Mouse (Mus musculus) liver, adult 2 months (tissue): ENCODE data around the gene Orc3. TPM values are rescaled to one million over a fixed set of nuclear protein-coding genes. Genes with fewer than 3 reads are reported as not detected.

ENCODE experiments used
- DNase-seq: peaks from one replicate; pipeline ENCODE4 v3.0.0-alpha.2; 2011; ENCODE audit warnings: low read depth, low spot score; ENCODE audit errors: extremely low read depth
- H3K27ac ChIP-seq: fragments of 200-500 bp; replicated peaks from 2 replicates; pipeline ENCODE4 v1.5.1; 2012; ENCODE audit warnings: low read depth, mild to moderate bottlenecking, control low read depth, inconsistent platforms, low read length; ENCODE audit not compliant: insufficient read depth
- H3K27me3 ChIP-seq: fragments of 200-500 bp; 2 replicates; pipeline ENCODE4 v1.6.1; 2012; ENCODE audit warnings: mild to moderate bottlenecking, moderate library complexity, low read length, inconsistent platforms; ENCODE audit not compliant: control insufficient read depth, insufficient read depth
- H3K36me3 ChIP-seq: fragments of 200-500 bp; 2 replicates; pipeline ENCODE4 v1.6.1; 2012; ENCODE audit warnings: low read length, inconsistent platforms; ENCODE audit not compliant: control insufficient read depth, insufficient read depth
- H3K4me1 ChIP-seq: fragments of 200-500 bp; 2 replicates; pipeline ENCODE4 v1.6.1; 2011; ENCODE audit warnings: low read length; ENCODE audit not compliant: control insufficient read depth, insufficient read depth
- H3K4me3 ChIP-seq: fragments of 200-500 bp; 2 replicates; pipeline ENCODE4 v1.5.1; 2011; ENCODE audit warnings: low read depth, mild to moderate bottlenecking, control low read depth, low read length, moderate library complexity; ENCODE audit not compliant: insufficient read depth
- H3K79me2 ChIP-seq: fragments of 200-500 bp; 2 replicates; pipeline ENCODE4 v1.6.1; 2012; ENCODE audit warnings: inconsistent platforms, mild to moderate bottlenecking, low read length, moderate library complexity; ENCODE audit not compliant: control insufficient read depth, insufficient read depth
- H3K9ac ChIP-seq: fragments of 200-500 bp; 2 replicates; pipeline ENCODE4 v1.6.1; 2012; ENCODE audit warnings: low read depth, mild to moderate bottlenecking, control low read depth, inconsistent platforms, low read length
- CTCF ChIP-seq: fragments of 200-500 bp; IDR thresholded peaks from 2 replicates; pipeline ENCODE4 v1.5.1; 2011; ENCODE audit warnings: low read depth, low read length, control low read depth
- POLR2A ChIP-seq: fragments of 200-500 bp; IDR thresholded peaks from 2 replicates; pipeline ENCODE4 v1.6.1; 2011; ENCODE audit warnings: low read length, control low read depth; ENCODE audit not compliant: insufficient read depth; ENCODE audit errors: extremely low read depth
- WGBS: fragments of 180-500 bp; shearing (Covaris S2); methylation state at CpG from one replicate; pipeline ENCODE4 v1.1.7; 2018; 5-methylcytosine and 5-hydroxymethylcytosine counted together
- polyA plus RNA-seq: library from polyadenylated mRNA; depleted of rRNA; stranded (reverse); fragments of >200 nt; gene quantifications from 2 replicates; pipeline ENCODE4 v1.2.3, GENCODE M21; 2012
- total RNA-seq: library from RNA; depleted of rRNA; stranded (reverse); fragments of >200 nt; gene quantifications from 2 replicates; pipeline ENCODE4 v1.2.3, GENCODE M21; 2014

The Orc3 gene
- total and polyA plus RNA-seq, 2 experiments, result 11.2 to 35.9 TPM

DNA sequence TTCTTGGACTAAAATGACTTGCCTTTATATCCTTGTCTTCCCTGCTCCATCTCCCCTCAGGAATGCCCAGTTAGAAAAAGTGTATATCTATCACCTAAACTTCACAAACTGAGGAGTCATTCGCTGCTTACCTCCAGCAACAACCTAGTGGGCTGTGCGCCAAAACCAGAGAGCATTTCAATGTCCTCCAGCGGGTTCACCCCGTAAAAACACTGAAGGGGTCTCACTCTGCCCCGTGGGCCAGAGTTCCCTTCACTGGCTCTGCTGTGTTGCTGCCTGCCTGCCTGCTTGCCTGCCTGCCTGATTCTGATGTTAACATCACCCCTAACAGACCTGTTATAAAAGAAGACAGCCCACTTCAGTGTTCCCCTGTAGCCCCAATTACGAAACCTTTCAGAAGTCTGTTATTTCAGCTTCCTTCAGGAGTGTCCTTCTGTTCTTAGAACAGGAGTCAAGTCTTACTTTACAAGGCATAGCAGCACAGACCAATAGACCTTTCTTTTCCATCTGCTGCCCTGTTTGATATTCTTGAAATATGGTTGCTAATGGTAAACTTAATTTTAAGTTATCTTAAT lies 1.1 kb downstream of the Orc3 start:
- 19% methylated on average over 6 of the region's 6 CpGs for WGBS

DNA sequence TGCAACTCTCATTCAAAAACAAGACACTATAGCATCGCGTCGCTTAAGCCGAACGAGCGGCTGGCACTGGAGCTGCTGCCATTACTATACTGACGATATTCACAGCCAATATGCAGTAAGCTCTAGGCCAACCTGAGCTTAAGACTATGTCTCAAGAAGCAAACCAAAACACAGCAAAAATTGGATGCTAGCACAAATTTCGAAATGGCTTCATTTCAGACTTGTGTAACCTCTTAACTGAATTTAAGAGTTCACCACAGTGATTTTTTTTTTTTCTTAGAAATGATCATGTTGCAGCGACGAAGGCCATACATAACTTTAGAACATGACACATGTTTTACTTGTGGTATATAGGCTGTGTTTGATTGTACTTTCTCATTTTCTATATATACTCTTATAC lies 8.1 kb downstream of the Orc3 start:
- no peak for TF ChIP-seq CTCF
- TF ChIP-seq POLR2A, result no peak

More for the DNA sequence above, 1.1 kb downstream of the Orc3 start:
- Histone ChIP-seq H3K4me3 (peak overlapping the region; percentile 75; the same call in 1 of the 2 replicates), H3K79me2 (no peaks in the 10 kb centered on the region; the same call in 1 of the 2 replicates), H3K27ac (peak overlapping the region; percentile 38; the same call in 1 of the 2 replicates), H3K9ac (peak overlapping the region; percentile 35), H3K27me3 (no peaks in the 10 kb centered on the region), H3K36me3 (peaks cover 5% of the 10 kb centered on the region), H3K4me1 (peaks cover 7% of the 10 kb centered on the region)
- DNase-seq, result peak; percentile 40
- TF ChIP-seq POLR2A (no peak), CTCF (no peak)

DNA sequence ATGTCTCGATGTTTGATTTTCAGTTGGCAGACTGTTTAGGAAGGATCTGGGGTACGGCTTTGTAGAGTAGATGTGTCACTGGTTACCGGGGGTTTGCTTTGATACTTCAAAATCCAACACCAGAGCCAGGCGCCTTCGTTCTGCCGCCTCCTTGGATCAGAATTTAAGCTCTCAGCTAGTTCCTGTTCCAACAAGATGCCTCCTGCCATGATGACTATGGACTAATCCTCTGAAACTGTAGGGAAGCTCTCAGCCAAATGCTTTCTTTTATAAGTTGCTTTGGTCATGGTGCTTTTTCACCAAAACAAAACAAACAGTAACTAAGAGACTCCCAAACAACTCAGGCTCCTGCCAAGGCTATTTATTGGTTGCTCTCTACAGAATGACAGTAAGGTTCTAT lies 11.6 kb downstream of the Orc3 start:
- 99% methylated on average over 6 of the region's 6 CpGs for WGBS
- Histone ChIP-seq H3K4me3 (no peak overlapping the region), H3K27me3 (no peaks in the 10 kb centered on the region), H3K79me2 (no peaks in the 10 kb centered on the region), H3K4me1 (no peaks in the 10 kb centered on the region), H3K36me3 (peaks cover 48% of the 10 kb centered on the region), H3K9ac (no peak overlapping the region), H3K27ac (no peak overlapping the region)
- no peak for TF ChIP-seq CTCF
- no peak for TF ChIP-seq POLR2A
- no peak for DNase-seq

More for the DNA sequence above, 8.1 kb downstream of the Orc3 start:
- Histone ChIP-seq H3K27ac (no peak overlapping the region), H3K9ac (no peak overlapping the region), H3K27me3 (no peaks in the 10 kb centered on the region), H3K36me3 (peaks cover 34% of the 10 kb centered on the region), H3K79me2 (no peaks in the 10 kb centered on the region), H3K4me3 (no peak overlapping the region), H3K4me1 (no peaks in the 10 kb centered on the region)
- DNase-seq, result no peak
- 93% methylated on average over 10 of the region's 10 CpGs for WGBS

DNA sequence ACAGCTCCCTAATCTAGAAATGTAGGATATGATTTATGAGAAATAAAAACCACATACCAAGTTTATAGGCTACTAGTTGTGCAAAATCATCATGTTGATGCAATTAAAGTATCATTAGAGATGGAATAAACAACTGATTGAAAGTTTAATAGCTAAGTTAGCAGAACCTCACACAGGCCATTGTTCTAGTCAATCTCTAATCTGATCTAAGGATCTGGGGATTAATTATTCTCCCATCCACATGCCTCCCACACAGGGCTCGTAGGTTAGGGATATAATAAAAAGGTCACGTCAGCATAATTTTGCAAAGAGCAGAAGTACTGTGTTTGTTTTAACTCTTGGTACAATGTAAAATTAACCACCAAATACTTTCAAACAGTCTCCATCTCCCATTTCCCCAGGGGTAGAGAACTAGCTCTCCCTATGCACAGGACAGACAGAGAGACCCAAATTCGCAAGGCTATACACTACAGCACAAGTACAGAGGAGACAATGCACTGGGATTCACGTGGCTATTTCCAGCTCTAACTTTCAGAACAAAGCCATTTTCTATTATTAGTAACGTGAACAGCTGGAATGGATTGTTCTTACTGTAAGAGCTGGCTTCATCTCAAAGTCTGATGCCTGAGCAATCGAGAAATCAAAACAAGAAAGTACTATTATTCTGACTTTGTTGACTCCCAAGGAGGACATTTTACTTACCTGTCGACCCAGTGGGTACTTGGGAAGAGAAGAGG lies 29.7 kb downstream of the Orc3 start:
- Histone ChIP-seq H3K27me3 (no peaks in the 10 kb centered on the region), H3K27ac (no peak overlapping the region), H3K4me1 (no peaks in the 10 kb centered on the region), H3K4me3 (no peak overlapping the region), H3K79me2 (no peaks in the 10 kb centered on the region), H3K9ac (no peak overlapping the region), H3K36me3 (peaks cover 30% of the 10 kb centered on the region)
- TF ChIP-seq CTCF, result no peak
- 79% methylated on average over 7 of the region's 7 CpGs for WGBS
- no peak for DNase-seq

DNA sequence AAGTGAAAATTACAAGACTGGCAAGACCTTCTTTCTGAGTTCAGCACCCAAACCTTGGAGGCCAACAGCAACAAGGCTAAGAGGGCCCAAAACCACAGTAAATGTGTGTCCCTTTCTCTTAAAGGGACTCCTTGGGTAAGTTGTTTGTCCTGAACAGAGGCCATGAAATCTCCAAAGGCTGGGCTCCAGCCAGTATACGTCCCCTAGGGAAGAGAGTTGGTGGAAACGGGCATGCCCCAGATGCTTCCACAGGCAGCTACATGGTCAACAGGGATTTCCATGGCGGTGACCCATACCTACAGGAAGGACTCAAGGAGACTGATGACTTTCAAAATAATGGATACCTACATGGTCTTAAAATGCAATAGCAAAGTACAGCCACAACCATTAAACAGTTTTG lies 31.3 kb downstream of the Orc3 start:
- Histone ChIP-seq H3K4me1 (no peaks in the 10 kb centered on the region), H3K27ac (no peak overlapping the region), H3K27me3 (no peaks in the 10 kb centered on the region), H3K4me3 (no peak overlapping the region), H3K79me2 (no peaks in the 10 kb centered on the region), H3K9ac (no peak overlapping the region), H3K36me3 (peaks cover 41% of the 10 kb centered on the region)
- WGBS, result 100% methylated on average over 3 of the region's 3 CpGs
- DNase-seq, result no peak
- no peak for TF ChIP-seq CTCF

DNA sequence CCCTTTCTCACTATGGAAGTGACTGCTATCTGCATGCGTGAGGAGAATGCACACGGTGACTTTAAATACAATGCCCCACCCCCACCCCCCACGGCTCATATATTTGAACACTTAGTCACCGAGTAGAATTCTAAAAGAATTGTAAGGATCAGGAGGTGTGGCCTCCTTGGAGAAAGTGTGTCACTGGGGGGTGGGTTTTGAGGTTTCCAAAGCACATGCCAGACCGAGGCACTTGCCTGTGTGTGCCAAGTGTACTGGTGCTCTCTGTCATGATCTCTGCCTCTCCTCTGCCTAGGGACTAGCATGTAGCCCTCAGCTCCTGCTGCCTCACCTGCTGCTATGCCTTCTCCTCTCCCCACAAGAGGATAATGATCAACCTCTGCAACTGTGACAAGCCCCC lies 32.3 kb downstream of the Orc3 start:
- no peak for DNase-seq
- WGBS, result 84% methylated on average over 5 of the region's 5 CpGs
- peaks cover 46% of the 10 kb centered on the region for H3K36me3 ChIP-seq

More for the DNA sequence above, 32.3 kb downstream of the Orc3 start:
- no peaks in the 10 kb centered on the region for H3K27me3 ChIP-seq
- no peak overlapping the region for H3K9ac ChIP-seq
- H3K79me2 ChIP-seq, result no peaks in the 10 kb centered on the region
- no peak for TF ChIP-seq CTCF
- no peak for TF ChIP-seq POLR2A
- H3K4me1 ChIP-seq, result no peaks in the 10 kb centered on the region
- no peak overlapping the region for H3K27ac ChIP-seq
- H3K4me3 ChIP-seq, result no peak overlapping the region
